Comparison of ENCODE assay signal across 8 mouse cellular contexts in the genomic region with DNA sequence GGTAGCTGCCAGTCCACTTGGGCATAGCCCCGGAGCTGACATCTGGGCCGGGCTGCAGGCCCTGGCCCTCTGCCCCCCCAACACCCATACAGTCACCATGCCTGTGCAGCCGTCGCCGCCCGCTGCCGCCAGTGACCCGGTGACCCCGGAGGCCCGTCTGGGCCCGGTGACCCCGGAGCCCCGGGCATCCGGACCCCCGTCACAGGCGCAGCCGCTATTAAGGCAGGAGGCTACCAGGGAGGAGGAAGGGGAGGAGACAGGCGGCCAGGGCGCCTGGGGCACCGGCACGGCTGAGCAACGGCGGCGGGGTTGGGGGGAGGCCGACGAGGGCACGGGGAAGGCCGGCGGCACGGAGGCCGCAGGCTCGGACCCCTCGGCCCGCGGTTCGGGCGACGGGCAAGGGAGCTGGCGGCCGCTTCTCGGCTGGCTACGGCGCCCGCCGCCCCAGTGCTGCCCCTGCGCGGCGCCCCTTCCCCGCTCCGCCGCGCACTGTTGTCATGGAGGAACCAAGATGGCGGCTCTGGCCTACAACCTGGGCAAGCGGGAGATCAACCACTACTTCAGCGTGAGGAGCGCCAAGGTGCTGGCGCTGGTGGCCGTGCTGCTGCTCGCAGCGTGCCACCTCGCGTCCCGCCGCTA. TPM values are rescaled to one million over a fixed set of nuclear protein-coding genes. Genes with fewer than 3 reads are reported as not detected.
DNase-seq lines count a peak whose midpoint lies in the region; ATAC-seq lines count a peak whose summit lies in the region.

Gene Casd1, plus strand, starts transcription at position 182 of the 639 bp plus-strand sequence.

- WGBS in hindbrain, embryonic 11.5 days = 2% methylated on average over 45 of the region's 64 CpGs
- WGBS in macrophage (ENCODE audit: missing documents) = 1% methylated on average over 60 of the region's 64 CpGs

- peak within 1 kb of the TSS; percentile 98 for H3K9ac ChIP-seq in hindbrain, embryonic 11.5 days (ENCODE audit: low read depth, low read length)

- peak; percentile 85 for DNase-seq in NIH3T3 (ENCODE audit: low read depth)
- DNase-seq in cerebellum, adult 9-11 months = peak; percentile 74
- peak; percentile 33 to 67 for DNase-seq in frontal cortex, postnatal 10 days (ENCODE audit: low spot score in 2 of 2)
- peak; percentile 85 for DNase-seq in hindbrain, embryonic 11.5 days (ENCODE audit: low spot score)
- DNase-seq in layer of hippocampus, postnatal 36 days = peak; percentile 63 to 65
- peak; percentile 55 for DNase-seq in retina, postnatal 7 days (ENCODE audit: low read depth, low spot score)
- peak; percentile 44 to 51 for DNase-seq in urinary bladder, postnatal 36 days (ENCODE audit: low spot score in 2 of 2)

- H3K4me1 ChIP-seq in hindbrain, embryonic 11.5 days (replicated peaks; ENCODE audit: control insufficient read depth, insufficient read depth, low read length) = peaks cover 3% of the 10 kb centered on the region; the same call in 1 of the 2 replicates

- no peaks in the 10 kb centered on the region for H3K9me3 ChIP-seq in hindbrain, embryonic 11.5 days (ENCODE audit: control insufficient read depth, low read length)

- ATAC-seq in hindbrain, embryonic 11.5 days (ENCODE audit: low FRiP score) = peak; percentile 89

- peaks cover 34% of the 10 kb centered on the region; the same call in 1 of the 2 replicates for H3K79me2 ChIP-seq in macrophage (ENCODE audit: inconsistent target)

- H3K27me3 ChIP-seq in hindbrain, embryonic 11.5 days (ENCODE audit: control insufficient read depth, insufficient read depth, low read length) = no peaks in the 10 kb centered on the region

- peak within 1 kb of the TSS; percentile 97 for H3K4me2 ChIP-seq in hindbrain, embryonic 11.5 days (replicated peaks; ENCODE audit: low read depth, low read length)

- no peaks in the 10 kb centered on the region for H3K36me3 ChIP-seq in hindbrain, embryonic 11.5 days (ENCODE audit: control insufficient read depth, insufficient read depth, low read length)
- no peaks in the 10 kb centered on the region for H3K36me3 ChIP-seq in macrophage (ENCODE audit: inconsistent target)

- peak within 1 kb of the TSS; percentile 97 for H3K27ac ChIP-seq in hindbrain, embryonic 11.5 days (ENCODE audit: low read depth, low read length)
- H3K27ac ChIP-seq in macrophage = no peak within 1 kb of the TSS

- H3K4me3 ChIP-seq in hindbrain, embryonic 11.5 days (ENCODE audit: low read depth, low read length) = peak within 1 kb of the TSS; percentile 71
- H3K4me3 ChIP-seq in macrophage (ENCODE audit: inconsistent target) = peak within 1 kb of the TSS; percentile 33

RNA-seq across cellular contexts. Expression of gene Casd1, which starts in this region (rescaled TPM):
- polyA plus RNA-seq in hindbrain, embryonic 11.5 days (2014; fragmentation: Nextera tagmentation; extraction: Ambion mirVana) = 51.0 and 54.2 TPM in 2 replicates
- total RNA-seq in layer of hippocampus, postnatal 36 days (2021) = 10 to 100 TPM; 48.5 to 52.8 TPM
- total RNA-seq in macrophage (2018; cell fraction: chromatin; rRNA removed) = 10 to 100 TPM in 23 of 26 experiments, 1 to 10 TPM in 3; 5.8 to 30.0 (median 17.5) TPM
- total RNA-seq in macrophage (2018; cell fraction: cytosol; rRNA removed) = 10 to 100 TPM; 14.8 to 28.2 (median 18.4) TPM
- total RNA-seq in macrophage (2018; cell fraction: nucleus; rRNA removed) = 10 to 100 TPM in 25 of 26 experiments, 1 to 10 TPM in 1; 8.0 to 42.7 (median 27.2) TPM
- polyA plus RNA-seq in macrophage (2018) = 16.1 to 21.4 TPM (median 18.6 TPM) in 3 replicates
